Mouse (Mus musculus) liver, embryonic 12.5 days (tissue): ENCODE measurements around the gene Olfr844. TPM values are rescaled to one million over a fixed set of nuclear protein-coding genes. Genes with fewer than 3 reads are reported as not detected.

Experiments used
- ATAC-seq: fragments of 200-750 bp; cut with Nextera tagmentation; 2 replicates; pipeline ENCODE4 v1.8.0; 2017; ENCODE audit warnings: moderate number of reproducible peaks, mild to moderate bottlenecking, moderate library complexity
- H3K27ac ChIP-seq: fragments of 300-500 bp; sonication (generic); 2 replicates; pipeline ENCODE4 v1.5.1; 2016; ENCODE audit warnings: mild to moderate bottlenecking
- H3K27me3 ChIP-seq: fragments of 300-500 bp; sonication (generic); replicated peaks from 2 replicates; pipeline ENCODE4 v1.6.1; 2016; ENCODE audit warnings: mild to moderate bottlenecking, moderate library complexity
- H3K36me3 ChIP-seq: fragments of 300-500 bp; sonication (generic); 2 replicates; pipeline ENCODE4 v1.6.1; 2016; ENCODE audit warnings: mild to moderate bottlenecking, moderate library complexity
- H3K4me1 ChIP-seq: fragments of 300-500 bp; sonication (generic); 2 replicates; pipeline ENCODE4 v1.6.1; 2016
- H3K4me2 ChIP-seq: fragments of 300-500 bp; sonication (generic); 2 replicates; pipeline ENCODE4 v1.6.1; 2016; ENCODE audit warnings: mild to moderate bottlenecking, moderate library complexity
- H3K4me3 ChIP-seq: fragments of 300-500 bp; sonication (generic); 2 replicates; pipeline ENCODE4 v1.5.1; 2016; ENCODE audit warnings: mild to moderate bottlenecking, moderate library complexity
- H3K9ac ChIP-seq: fragments of 300-500 bp; sonication (generic); 2 replicates; pipeline ENCODE4 v1.6.1; 2016; ENCODE audit warnings: mild to moderate bottlenecking, moderate library complexity
- H3K9me3 ChIP-seq: fragments of 300-500 bp; sonication (generic); replicated peaks from 2 replicates; pipeline ENCODE4 v1.6.1; 2016; ENCODE audit warnings: mild to moderate bottlenecking, moderate library complexity
- WGBS: fragments of 180-500 bp; shearing (Covaris S2); methylation state at CpG from one replicate; pipeline ENCODE4 v1.1.7; 2016; ENCODE audit not compliant: insufficient replicate concordance; 5-methylcytosine and 5-hydroxymethylcytosine counted together
- polyA plus RNA-seq: library from polyadenylated mRNA; unstranded; fragments of >200 nt; fragmentation: Nextera tagmentation; extraction: Ambion mirVana; gene quantifications from 2 replicates; pipeline ENCODE4 v1.2.1, GENCODE M21; 2016

The Olfr844 gene
- polyA plus RNA-seq, result not detected in 2 replicates

- no peak within 1 kb of the TSS for H3K27ac ChIP-seq
- H3K36me3 ChIP-seq, result no peaks in the 10 kb centered on the region
- no peak for ATAC-seq
- peaks cover 6% of the 10 kb centered on the region; the same call in 1 of the 2 replicates for H3K9me3 ChIP-seq
- H3K27me3 ChIP-seq, result no peaks in the 10 kb centered on the region
- H3K4me3 ChIP-seq, result no peak within 1 kb of the TSS
- H3K4me2 ChIP-seq, result no peak within 1 kb of the TSS
- H3K9ac ChIP-seq, result no peak within 1 kb of the TSS
- H3K4me1 ChIP-seq, result no peaks in the 10 kb centered on the region
Measured at GRCm38 (mm10) chr9:19316047-19316446, at the start of gene Olfr844. TSS of gene Olfr844 (plus strand) at chr9:19316347.

- no peaks in the 10 kb centered on the region for H3K27me3 ChIP-seq
- H3K4me1 ChIP-seq, result no peaks in the 10 kb centered on the region
- no peak within 1 kb of the TSS for H3K9ac ChIP-seq
- ATAC-seq, result no peak
- H3K4me3 ChIP-seq, result no peak within 1 kb of the TSS
- H3K4me2 ChIP-seq, result no peak within 1 kb of the TSS
- no peaks in the 10 kb centered on the region for H3K9me3 ChIP-seq
- H3K27ac ChIP-seq, result no peak within 1 kb of the TSS
- no peaks in the 10 kb centered on the region for H3K36me3 ChIP-seq
- 38% methylated on average over 1 of the region's 1 CpGs for WGBS
Measured at GRCm38 (mm10) chr9:19336157-19336556, 20.0 kb downstream of the Olfr844 start, which contains the start of gene Olfr845. TSS of gene Olfr845 (plus strand) at chr9:19336457.

GRCm38 (mm10) chr9:19363905-19364304 lies 47.8 kb downstream of the Olfr844 start, which contains the start of gene Olfr846:
TSS of gene Olfr846 (minus strand) at chr9:19364005.
- H3K9ac ChIP-seq, result no peak within 1 kb of the TSS
- WGBS, result 29% methylated on average over 1 of the region's 1 CpGs
- H3K4me1 ChIP-seq, result no peaks in the 10 kb centered on the region
- H3K4me2 ChIP-seq, result no peak within 1 kb of the TSS
- no peak for ATAC-seq
- no peaks in the 10 kb centered on the region for H3K27me3 ChIP-seq
- no peak within 1 kb of the TSS for H3K27ac ChIP-seq
- no peaks in the 10 kb centered on the region for H3K36me3 ChIP-seq
- no peaks in the 10 kb centered on the region; the same call in 1 of the 2 replicates for H3K9me3 ChIP-seq
- no peak within 1 kb of the TSS for H3K4me3 ChIP-seq

Other genes with a start within 250 kb of the Olfr844 start
- gene Olfr836, start 196.0 kb upstream of the Olfr844 start, polyA plus RNA-seq, result not detected in 2 replicates
- gene Olfr837, start 180.0 kb upstream of the Olfr844 start, polyA plus RNA-seq, result not detected in 2 replicates
- not detected in 2 replicates for gene Olfr839-ps1, start 139.0 kb upstream of the Olfr844 start, polyA plus RNA-seq
- not detected in 2 replicates for gene Olfr843, start 64.4 kb upstream of the Olfr844 start, polyA plus RNA-seq
- gene Olfr845, start 20.1 kb downstream of the Olfr844 start, polyA plus RNA-seq, result not detected in 2 replicates
- gene Olfr846, start 47.7 kb downstream of the Olfr844 start, polyA plus RNA-seq, result not detected in 2 replicates
- not detected in 2 replicates for gene Olfr847, start 62.3 kb downstream of the Olfr844 start, polyA plus RNA-seq
- not detected in 2 replicates for gene Olfr849, start 123.9 kb downstream of the Olfr844 start, polyA plus RNA-seq
- gene Olfr850, start 161.9 kb downstream of the Olfr844 start, polyA plus RNA-seq, result not detected in 2 replicates
- gene Olfr851, start 176.9 kb downstream of the Olfr844 start, polyA plus RNA-seq, result not detected in 2 replicates
- gene Olfr853, start 224.7 kb downstream of the Olfr844 start, polyA plus RNA-seq, result not detected in 2 replicates